Mouse (Mus musculus) liver (tissue): ENCODE results near the gene Grik1.

ENCODE experiments used
- DNase-seq: peaks from one replicate; pipeline ENCODE4 v3.0.0-alpha.2; 2020; ENCODE audit warnings: mixed read lengths

Grik1 gene

GRCm38 (mm10) chr16:87848799-87849198 is 441.3 kb downstream of the Grik1 start:
- DNase-seq, result no peak
